In the genomic region with DNA sequence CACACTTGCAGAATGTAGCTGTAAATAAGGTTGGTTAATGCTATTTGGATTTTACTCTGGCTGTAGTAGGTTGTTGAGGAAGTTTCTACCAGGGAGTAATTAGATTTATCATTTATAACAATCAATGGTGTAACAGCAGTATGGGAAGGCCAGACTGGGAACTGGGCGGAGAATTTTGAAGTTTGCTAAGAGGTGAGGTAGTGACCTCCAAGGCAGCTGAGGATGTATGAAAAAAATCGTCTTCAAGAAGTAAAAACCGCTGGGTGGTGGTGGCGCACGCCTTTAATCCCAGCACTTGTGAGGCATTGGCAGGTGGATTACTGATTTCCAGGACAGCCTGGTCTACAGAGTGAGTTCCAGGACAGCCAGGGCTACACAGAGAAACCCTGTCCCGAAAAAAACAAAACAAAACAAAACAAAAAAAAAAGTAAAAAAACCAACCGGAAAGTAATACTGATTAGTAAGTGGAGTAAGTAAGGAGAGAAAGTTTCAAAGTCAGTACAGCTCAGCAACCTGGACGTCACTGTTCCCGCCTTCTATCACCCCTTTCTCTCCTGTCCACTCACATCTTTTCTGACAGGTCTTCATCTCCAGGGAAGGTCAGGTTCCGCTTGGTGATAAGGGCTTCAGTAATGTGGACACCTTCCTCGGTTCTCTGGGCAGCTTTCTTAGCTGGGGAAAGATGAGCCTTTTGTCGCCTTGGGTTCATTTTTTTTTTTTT, we compare ENCODE assay signal across 8 mouse cellular contexts. TPM values are rescaled to one million over a fixed set of nuclear protein-coding genes. Genes with fewer than 3 reads are reported as not detected.
A peak's percentile ranks its signal among the peaks of the same experiment; 100 is the strongest.
DNase-seq lines count a peak whose midpoint lies in the region; ATAC-seq lines count a peak whose summit lies in the region.

No protein-coding gene starts in this region.

- WGBS in lung, embryonic 16.5 days: 30% methylated on average over 12 of the region's 12 CpGs
- WGBS in forebrain, embryonic 10.5 days: 53% methylated on average over 12 of the region's 12 CpGs
- WGBS in limb, embryonic 15.5 days: 48% methylated on average over 12 of the region's 12 CpGs
- 42% methylated on average over 12 of the region's 12 CpGs for WGBS in stomach, embryonic 15.5 days

- H3K4me2 ChIP-seq in lung, embryonic 16.5 days (ENCODE audit: low read depth, low read length): peak overlapping the region; percentile 69
- peak overlapping the region; percentile 85 for H3K4me2 ChIP-seq in limb, embryonic 15.5 days
- H3K4me2 ChIP-seq in stomach, embryonic 15.5 days: peak overlapping the region; percentile 88

- H3K27ac ChIP-seq in lung, embryonic 16.5 days (ENCODE audit: low read length): no peak overlapping the region
- peak overlapping the region; percentile 88; the same call in 1 of the 2 replicates for H3K27ac ChIP-seq in forebrain, embryonic 10.5 days
- no peak overlapping the region for H3K27ac ChIP-seq in limb, embryonic 15.5 days
- H3K27ac ChIP-seq in stomach, embryonic 15.5 days: no peak overlapping the region

- H3K4me1 ChIP-seq in lung, embryonic 16.5 days (replicated peaks; ENCODE audit: control insufficient read depth, insufficient read depth, low read length): peaks cover 8% of the 10 kb centered on the region
- peaks cover 22% of the 10 kb centered on the region for H3K4me1 ChIP-seq in forebrain, embryonic 10.5 days
- H3K4me1 ChIP-seq in limb, embryonic 15.5 days: peaks cover 17% of the 10 kb centered on the region
- H3K4me1 ChIP-seq in stomach, embryonic 15.5 days: peaks cover 7% of the 10 kb centered on the region

- H3K9ac ChIP-seq in lung, embryonic 16.5 days (ENCODE audit: low read length): no peak overlapping the region; the same call in 1 of the 2 replicates
- no peak overlapping the region for H3K9ac ChIP-seq in limb, embryonic 15.5 days
- H3K9ac ChIP-seq in stomach, embryonic 15.5 days: no peak overlapping the region

- DNase-seq in lung, adult 18-20 months: no peak
- no peak for DNase-seq in forebrain, embryonic 10.5 days (ENCODE audit: extremely low spot score, low spot score)
- DNase-seq in layer of hippocampus, adult 8-10 months (ENCODE audit: low spot score in 2 of 2): no peak
- no peak for DNase-seq in spleen, postnatal 36 days (ENCODE audit: low spot score in 2 of 2)
- no peak for DNase-seq in MN1 (ENCODE audit: low spot score)

- peak overlapping the region; percentile 89 for H3K4me3 ChIP-seq in lung, embryonic 16.5 days (ENCODE audit: low read length)
- H3K4me3 ChIP-seq in forebrain, embryonic 10.5 days: peak overlapping the region; percentile 83
- peak overlapping the region; percentile 90 for H3K4me3 ChIP-seq in limb, embryonic 15.5 days
- peak overlapping the region; percentile 87 for H3K4me3 ChIP-seq in stomach, embryonic 15.5 days (replicated peaks)

- no peaks in the 10 kb centered on the region for H3K27me3 ChIP-seq in lung, embryonic 16.5 days (ENCODE audit: control insufficient read depth, insufficient read depth, low read depth, low read length)
- no peaks in the 10 kb centered on the region for H3K27me3 ChIP-seq in forebrain, embryonic 10.5 days (ENCODE audit: poor library complexity, severe bottlenecking)
- no peaks in the 10 kb centered on the region for H3K27me3 ChIP-seq in limb, embryonic 15.5 days
- H3K27me3 ChIP-seq in stomach, embryonic 15.5 days (replicated peaks): no peaks in the 10 kb centered on the region

- no peak for ATAC-seq in lung, embryonic 16.5 days (ENCODE audit: low read depth)
- ATAC-seq in limb, embryonic 15.5 days (ENCODE audit: insufficient number of reproducible peaks, low FRiP score, low TSS enrichment, low read depth): no peak
- no peak for ATAC-seq in stomach, embryonic 15.5 days (ENCODE audit: insufficient read depth, low FRiP score, low read depth)

- peaks cover 5% of the 10 kb centered on the region; the same call in 1 of the 2 replicates for H3K36me3 ChIP-seq in lung, embryonic 16.5 days (ENCODE audit: control insufficient read depth, insufficient read depth, low read length)
- H3K36me3 ChIP-seq in forebrain, embryonic 10.5 days (replicated peaks): peaks cover 25% of the 10 kb centered on the region
- peaks cover 10% of the 10 kb centered on the region for H3K36me3 ChIP-seq in limb, embryonic 15.5 days
- peaks cover 10% of the 10 kb centered on the region; the same call in 1 of the 2 replicates for H3K36me3 ChIP-seq in stomach, embryonic 15.5 days

- H3K9me3 ChIP-seq in lung, embryonic 16.5 days (ENCODE audit: control insufficient read depth, low read length): no peaks in the 10 kb centered on the region
- H3K9me3 ChIP-seq in forebrain, embryonic 10.5 days: no peaks in the 10 kb centered on the region; the same call in 1 of the 2 replicates
- no peaks in the 10 kb centered on the region for H3K9me3 ChIP-seq in limb, embryonic 15.5 days
- no peaks in the 10 kb centered on the region for H3K9me3 ChIP-seq in stomach, embryonic 15.5 days

RNA-seq across cellular contexts. Expression of gene Lrrc46, which starts 0.7 kb away (rescaled TPM):
- polyA plus RNA-seq in lung, embryonic 16.5 days (2015; fragmentation: Nextera tagmentation; extraction: Ambion mirVana): 8.7 and 11.3 TPM in 2 replicates
- polyA plus RNA-seq in forebrain, embryonic 10.5 days (2016; fragmentation: Nextera tagmentation; extraction: Ambion mirVana): 2.6 and 2.7 TPM in 2 replicates
- 0.54 and 0.65 TPM in 2 replicates for polyA plus RNA-seq in limb, embryonic 15.5 days (2015; fragmentation: Nextera tagmentation; extraction: Ambion mirVana)
- polyA plus RNA-seq in stomach, embryonic 15.5 days (2015; fragmentation: Nextera tagmentation; extraction: Ambion mirVana): 0.54 and 0.86 TPM in 2 replicates
- total RNA-seq in layer of hippocampus, adult 8-10 months (2022): 1 to 10 TPM in 2 of 4 experiments, under 1 TPM in 2; 0.87 to 1.9 (median 1.3) TPM

RNA-seq across cellular contexts. Expression of gene Mrpl10, which starts 0.9 kb away (rescaled TPM):
- polyA plus RNA-seq in lung, embryonic 16.5 days (2015; fragmentation: Nextera tagmentation; extraction: Ambion mirVana): 74.1 and 76.5 TPM in 2 replicates
- 84.6 and 88.3 TPM in 2 replicates for polyA plus RNA-seq in forebrain, embryonic 10.5 days (2016; fragmentation: Nextera tagmentation; extraction: Ambion mirVana)
- 79.5 and 84.7 TPM in 2 replicates for polyA plus RNA-seq in limb, embryonic 15.5 days (2015; fragmentation: Nextera tagmentation; extraction: Ambion mirVana)
- polyA plus RNA-seq in stomach, embryonic 15.5 days (2015; fragmentation: Nextera tagmentation; extraction: Ambion mirVana): 78.8 and 85.1 TPM in 2 replicates
- total RNA-seq in layer of hippocampus, adult 8-10 months (2022): 10 to 100 TPM; 76.3 to 85.2 (median 77.8) TPM

RNA-seq across cellular contexts. Expression of gene Osbpl7, which starts 10.0 kb away (rescaled TPM):
- 12.4 and 14.3 TPM in 2 replicates for polyA plus RNA-seq in lung, embryonic 16.5 days (2015; fragmentation: Nextera tagmentation; extraction: Ambion mirVana)
- polyA plus RNA-seq in forebrain, embryonic 10.5 days (2016; fragmentation: Nextera tagmentation; extraction: Ambion mirVana): 8.4 and 8.9 TPM in 2 replicates
- polyA plus RNA-seq in limb, embryonic 15.5 days (2015; fragmentation: Nextera tagmentation; extraction: Ambion mirVana): 8.9 and 9.9 TPM in 2 replicates
- polyA plus RNA-seq in stomach, embryonic 15.5 days (2015; fragmentation: Nextera tagmentation; extraction: Ambion mirVana): 7.8 and 9.5 TPM in 2 replicates
- 10 to 100 TPM; 18.6 to 21.7 (median 20.6) TPM for total RNA-seq in layer of hippocampus, adult 8-10 months (2022)

RNA-seq across cellular contexts. Expression of gene Scrn2, which starts 10.7 kb away (rescaled TPM):
- 29.7 and 32.9 TPM in 2 replicates for polyA plus RNA-seq in lung, embryonic 16.5 days (2015; fragmentation: Nextera tagmentation; extraction: Ambion mirVana)
- polyA plus RNA-seq in forebrain, embryonic 10.5 days (2016; fragmentation: Nextera tagmentation; extraction: Ambion mirVana): 44.1 and 44.6 TPM in 2 replicates
- 22.7 and 23.8 TPM in 2 replicates for polyA plus RNA-seq in limb, embryonic 15.5 days (2015; fragmentation: Nextera tagmentation; extraction: Ambion mirVana)
- polyA plus RNA-seq in stomach, embryonic 15.5 days (2015; fragmentation: Nextera tagmentation; extraction: Ambion mirVana): 19.7 and 20.1 TPM in 2 replicates
- 1 to 10 TPM; 4.3 to 6.9 (median 6.3) TPM for total RNA-seq in layer of hippocampus, adult 8-10 months (2022)

RNA-seq across cellular contexts. Expression of gene Sp6, which starts 27.3 kb away (rescaled TPM):
- polyA plus RNA-seq in lung, embryonic 16.5 days (2015; fragmentation: Nextera tagmentation; extraction: Ambion mirVana): 0.59 and 0.62 TPM in 2 replicates
- polyA plus RNA-seq in forebrain, embryonic 10.5 days (2016; fragmentation: Nextera tagmentation; extraction: Ambion mirVana): 1.8 and 2.1 TPM in 2 replicates
- polyA plus RNA-seq in limb, embryonic 15.5 days (2015; fragmentation: Nextera tagmentation; extraction: Ambion mirVana): 27.1 and 30.4 TPM in 2 replicates
- polyA plus RNA-seq in stomach, embryonic 15.5 days (2015; fragmentation: Nextera tagmentation; extraction: Ambion mirVana): 1.4 and 3.7 TPM in 2 replicates
- total RNA-seq in layer of hippocampus, adult 8-10 months (2022): 1 to 10 TPM in 3 of 4 experiments, under 1 TPM in 1; 0.83 to 1.7 (median 1.5) TPM
